Mouse (Mus musculus): ENCODE data around the gene Emx1.

GRCm38 (mm10) chr6:85226570-85226969 lies 39.3 kb downstream of the Emx1 start:
- TF ChIP-seq CTCF (IDR thresholded peaks at IDR 0.05) (no peak), POLR2A (IDR thresholded peaks at IDR 0.05; ENCODE audit: insufficient read depth, low read depth, low read length) (no peak), EP300 (IDR thresholded peaks at IDR 0.05; ENCODE audit: insufficient read depth, low read depth, low read length) (no peak)

Data from heart, adult 2 months (tissue).